27 mouse cellular contexts compared by ENCODE assay signal in the genomic region with DNA sequence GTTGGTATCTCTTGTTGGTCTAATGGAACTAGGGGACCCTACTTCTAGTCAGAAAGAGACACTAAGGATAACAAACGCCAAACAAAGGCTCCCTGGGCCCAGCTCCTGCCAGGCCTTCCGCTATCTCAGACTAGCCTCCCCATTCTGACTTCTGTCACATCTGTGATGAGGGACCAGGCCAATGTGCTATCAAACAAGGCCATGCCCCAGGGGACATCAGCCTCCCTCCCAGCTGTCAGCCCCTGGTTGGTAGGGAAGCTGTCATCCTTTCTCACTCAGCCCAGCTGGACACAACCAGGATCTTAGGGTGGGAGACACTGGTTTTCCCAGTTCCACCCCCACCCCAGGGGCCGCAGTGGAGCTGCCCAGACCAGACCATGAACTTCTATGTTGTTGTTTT. TPM values are rescaled to one million over a fixed set of nuclear protein-coding genes. Genes with fewer than 3 reads are reported as not detected.
DNase-seq lines count a peak whose midpoint lies in the region; ATAC-seq lines count a peak whose summit lies in the region.
"Had no signal": no experiment of that assay in that cellular context is flagged by ENCODE, and none has a peak within 500 bp of the region (broad histone marks: within the 10 kb centered on the region; RNA-seq: fewer than 3 reads in every experiment).

No protein-coding gene starts in this region.

- peaks cover 26% of the 10 kb centered on the region for H3K27me3 ChIP-seq in hindbrain, embryonic 10.5 days (ENCODE audit: insufficient read depth, poor library complexity, severe bottlenecking)
- H3K27me3 ChIP-seq in hindbrain, embryonic 12.5 days, result peaks cover 16% of the 10 kb centered on the region; the same call in 1 of the 2 replicates
- peaks cover 7% of the 10 kb centered on the region for H3K27me3 ChIP-seq in midbrain, embryonic 10.5 days (ENCODE audit: low read depth, poor library complexity, severe bottlenecking)
- peaks cover 14% of the 10 kb centered on the region; the same call in 1 of the 2 replicates for H3K27me3 ChIP-seq in midbrain, embryonic 13.5 days
- peaks cover 88% of the 10 kb centered on the region for H3K27me3 ChIP-seq in heart, embryonic 12.5 days (replicated peaks)

- no peaks in the 10 kb centered on the region for H3K36me3 ChIP-seq in hindbrain, embryonic 10.5 days
- H3K36me3 ChIP-seq in hindbrain, embryonic 12.5 days, result no peaks in the 10 kb centered on the region
- H3K36me3 ChIP-seq in midbrain, embryonic 10.5 days, result no peaks in the 10 kb centered on the region
- no peaks in the 10 kb centered on the region for H3K36me3 ChIP-seq in midbrain, embryonic 13.5 days
- no peaks in the 10 kb centered on the region for H3K36me3 ChIP-seq in heart, embryonic 12.5 days
- H3K36me3 ChIP-seq: embryonic facial prominence, embryonic 12.5 days; heart, embryonic 13.5 days had no signal

- H3K9me3 ChIP-seq in hindbrain, embryonic 10.5 days, result no peaks in the 10 kb centered on the region
- no peaks in the 10 kb centered on the region for H3K9me3 ChIP-seq in hindbrain, embryonic 12.5 days (replicated peaks)
- no peaks in the 10 kb centered on the region for H3K9me3 ChIP-seq in midbrain, embryonic 10.5 days (replicated peaks)
- no peaks in the 10 kb centered on the region for H3K9me3 ChIP-seq in midbrain, embryonic 13.5 days
- H3K9me3 ChIP-seq in heart, embryonic 12.5 days (replicated peaks), result no peaks in the 10 kb centered on the region
- H3K9me3 ChIP-seq: embryonic facial prominence, embryonic 12.5 days; embryonic facial prominence, embryonic 15.5 days; heart, embryonic 13.5 days had no signal

- DNase-seq in embryo, embryonic 11 days, result peak; percentile 26
- DNase-seq in embryo, embryonic 10.5 days (ENCODE audit: low spot score), result no peak
- no peak for DNase-seq in hindbrain, embryonic 10.5 days (ENCODE audit: low spot score)
- no peak for DNase-seq in midbrain, embryonic 10.5 days (ENCODE audit: low spot score)
- peak; percentile 53 for DNase-seq in retina, postnatal 1 day
- DNase-seq: adrenal gland, adult 8-10 months; adrenal gland, postnatal 25 days; cerebellum, adult 11-12 months; cerebellum, adult 8-10 months; cerebellum, postnatal 10 days; cerebellum, postnatal 36 days; gastrocnemius, postnatal 25 days; heart, adult 18-20 months; heart, postnatal 14 days; heart, postnatal 4 days had no signal

- no peak overlapping the region for H3K9ac ChIP-seq in hindbrain, embryonic 12.5 days
- H3K9ac ChIP-seq in midbrain, embryonic 13.5 days (replicated peaks), result no peak overlapping the region
- H3K9ac ChIP-seq in heart, embryonic 12.5 days, result no peak overlapping the region
- H3K9ac ChIP-seq: embryonic facial prominence, embryonic 12.5 days; embryonic facial prominence, embryonic 15.5 days; heart, embryonic 13.5 days had no signal

- peak overlapping the region; percentile 64; the same call in 1 of the 2 replicates for H3K27ac ChIP-seq in hindbrain, embryonic 10.5 days
- H3K27ac ChIP-seq in hindbrain, embryonic 12.5 days, result no peak overlapping the region
- peak overlapping the region; percentile 59 for H3K27ac ChIP-seq in midbrain, embryonic 10.5 days (replicated peaks)
- no peak overlapping the region for H3K27ac ChIP-seq in midbrain, embryonic 13.5 days
- no peak overlapping the region for H3K27ac ChIP-seq in heart, embryonic 12.5 days (ENCODE audit: poor library complexity, severe bottlenecking)
- H3K27ac ChIP-seq: embryonic facial prominence, embryonic 12.5 days; embryonic facial prominence, embryonic 15.5 days; heart, embryonic 13.5 days had no signal

- no peak overlapping the region for H3K4me2 ChIP-seq in hindbrain, embryonic 12.5 days (replicated peaks)
- no peak overlapping the region for H3K4me2 ChIP-seq in midbrain, embryonic 13.5 days (replicated peaks)
- no peak overlapping the region for H3K4me2 ChIP-seq in heart, embryonic 12.5 days
- H3K4me2 ChIP-seq: embryonic facial prominence, embryonic 12.5 days; embryonic facial prominence, embryonic 15.5 days; heart, embryonic 13.5 days had no signal

- WGBS in hindbrain, embryonic 10.5 days, result 34% methylated on average over 3 of the region's 3 CpGs
- WGBS in hindbrain, embryonic 12.5 days, result 29% methylated on average over 3 of the region's 3 CpGs
- 43% methylated on average over 3 of the region's 3 CpGs for WGBS in midbrain, embryonic 10.5 days
- 29% methylated on average over 3 of the region's 3 CpGs for WGBS in midbrain, embryonic 13.5 days
- 48% methylated on average over 3 of the region's 3 CpGs for WGBS in heart, embryonic 12.5 days

- H3K4me1 ChIP-seq in hindbrain, embryonic 10.5 days (replicated peaks), result peaks cover 65% of the 10 kb centered on the region
- peaks cover 23% of the 10 kb centered on the region for H3K4me1 ChIP-seq in hindbrain, embryonic 12.5 days
- H3K4me1 ChIP-seq in midbrain, embryonic 10.5 days, result peaks cover 48% of the 10 kb centered on the region
- peaks cover 25% of the 10 kb centered on the region for H3K4me1 ChIP-seq in midbrain, embryonic 13.5 days (replicated peaks)
- H3K4me1 ChIP-seq in heart, embryonic 12.5 days (replicated peaks), result no peaks in the 10 kb centered on the region
- H3K4me1 ChIP-seq: heart, embryonic 13.5 days had no signal

- no peak for ATAC-seq in hindbrain, embryonic 12.5 days (ENCODE audit: low FRiP score)
- no peak for ATAC-seq in midbrain, embryonic 13.5 days
- ATAC-seq in heart, embryonic 12.5 days (ENCODE audit: insufficient number of reproducible peaks, low FRiP score), result no peak
- ATAC-seq: activated CD4-positive, CD25-positive, alpha-beta regulatory T cell, adult 4 months; forebrain, embryonic 14.5 days; hindbrain, embryonic 16.5 days; inflammation-experienced regulatory T-cells, adult 6 months; intestine, embryonic 16.5 days had no signal

- H3K4me3 ChIP-seq in hindbrain, embryonic 10.5 days, result no peak overlapping the region
- no peak overlapping the region for H3K4me3 ChIP-seq in hindbrain, embryonic 12.5 days
- H3K4me3 ChIP-seq in midbrain, embryonic 10.5 days, result no peak overlapping the region
- H3K4me3 ChIP-seq in midbrain, embryonic 13.5 days (replicated peaks), result no peak overlapping the region
- no peak overlapping the region for H3K4me3 ChIP-seq in heart, embryonic 12.5 days
- H3K4me3 ChIP-seq: embryonic facial prominence, embryonic 12.5 days; embryonic facial prominence, embryonic 15.5 days; heart, embryonic 13.5 days had no signal

RNA-seq across cellular contexts. Expression of a gene that starts 7.2 kb away (rescaled TPM):
- polyA plus RNA-seq in hindbrain, embryonic 10.5 days (2016; fragmentation: Nextera tagmentation; extraction: Ambion mirVana), result 76.3 and 83.5 TPM in 2 replicates
- polyA plus RNA-seq in hindbrain, embryonic 12.5 days (2016; fragmentation: Nextera tagmentation; extraction: Ambion mirVana), result 59.7 and 61.0 TPM in 2 replicates
- 74.0 and 76.9 TPM in 2 replicates for polyA plus RNA-seq in midbrain, embryonic 10.5 days (2016; fragmentation: Nextera tagmentation; extraction: Ambion mirVana)
- polyA plus RNA-seq in midbrain, embryonic 13.5 days (2015; fragmentation: Nextera tagmentation; extraction: Ambion mirVana), result 65.3 and 72.0 TPM in 2 replicates
- polyA plus RNA-seq in heart, embryonic 12.5 days (2016; fragmentation: Nextera tagmentation; extraction: Ambion mirVana), result 54.3 and 58.3 TPM in 2 replicates

RNA-seq across cellular contexts. Expression of a gene that starts 44.0 kb away (rescaled TPM):
- 0.81 and 0.85 TPM in 2 replicates for polyA plus RNA-seq in hindbrain, embryonic 10.5 days (2016; fragmentation: Nextera tagmentation; extraction: Ambion mirVana)
- 1.0 and 1.3 TPM in 2 replicates for polyA plus RNA-seq in hindbrain, embryonic 12.5 days (2016; fragmentation: Nextera tagmentation; extraction: Ambion mirVana)
- 0.23 and 0.31 TPM in 2 replicates for polyA plus RNA-seq in midbrain, embryonic 10.5 days (2016; fragmentation: Nextera tagmentation; extraction: Ambion mirVana)
- 0.41 and 0.94 TPM in 2 replicates for polyA plus RNA-seq in midbrain, embryonic 13.5 days (2015; fragmentation: Nextera tagmentation; extraction: Ambion mirVana)
- polyA plus RNA-seq in heart, embryonic 12.5 days (2016; fragmentation: Nextera tagmentation; extraction: Ambion mirVana), result not detected in 2 replicates
- polyA plus RNA-seq: activated CD4-positive, CD25-positive, alpha-beta regulatory T cell, adult 4 months; embryonic facial prominence, embryonic 15.5 days; heart, embryonic 16.5 days; inflammation-experienced regulatory T-cells, adult 6 months had no signal

RNA-seq across cellular contexts. Expression of a gene that starts 47.5 kb away (rescaled TPM):
- 7.2 and 8.7 TPM in 2 replicates for polyA plus RNA-seq in hindbrain, embryonic 10.5 days (2016; fragmentation: Nextera tagmentation; extraction: Ambion mirVana)
- polyA plus RNA-seq in hindbrain, embryonic 12.5 days (2016; fragmentation: Nextera tagmentation; extraction: Ambion mirVana), result 29.8 and 32.5 TPM in 2 replicates
- 3.8 and 5.8 TPM in 2 replicates for polyA plus RNA-seq in midbrain, embryonic 10.5 days (2016; fragmentation: Nextera tagmentation; extraction: Ambion mirVana)
- polyA plus RNA-seq in midbrain, embryonic 13.5 days (2015; fragmentation: Nextera tagmentation; extraction: Ambion mirVana), result 2.9 and 3.4 TPM in 2 replicates
- polyA plus RNA-seq in heart, embryonic 12.5 days (2016; fragmentation: Nextera tagmentation; extraction: Ambion mirVana), result 35.8 and 37.9 TPM in 2 replicates
- polyA plus RNA-seq: activated CD4-positive, CD25-positive, alpha-beta regulatory T cell, adult 4 months; inflammation-experienced regulatory T-cells, adult 6 months had no signal

Comparison
In these comparisons a context has a peak if more than half of its experiments do, and no peak if none do; other contexts are left out.
1. DNase-seq: peak in embryo, embryonic 11 days (single experiment) and retina, postnatal 1 day (single experiment); none in embryo, embryonic 10.5 days (single experiment), hindbrain, embryonic 10.5 days (single experiment) and midbrain, embryonic 10.5 days (single experiment).
2. H3K27ac ChIP-seq: peak in hindbrain, embryonic 10.5 days (single experiment) and midbrain, embryonic 10.5 days (single experiment); none in hindbrain, embryonic 12.5 days (single experiment), midbrain, embryonic 13.5 days (single experiment) and heart, embryonic 12.5 days (single experiment).